Mouse (Mus musculus): Measurements from ENCODE around the gene Spock2. TPM values are rescaled to one million over a fixed set of nuclear protein-coding genes. Genes with fewer than 3 reads are reported as not detected.
A peak's percentile ranks its signal among the peaks of the same experiment; 100 is the strongest.
"Not testable (repeated sequence)": the region's sequence is repeated elsewhere in the genome, so short reads cannot be mapped to it uniquely, and the experiment has no call there.

Spock2 gene
- polyA plus RNA-seq, 1 experiment from 2014 or later = 129 TPM

GRCm38 (mm10) chr10:60130504-60130903 lies 24.5 kb downstream of the Spock2 start:
- Histone ChIP-seq H3K4me3 (ENCODE audit: low read depth, low read length) (no peak overlapping the region), H3K27me3 (ENCODE audit: control insufficient read depth, insufficient read depth, low read depth, low read length) (no peaks in the 10 kb centered on the region), H3K36me3 (ENCODE audit: control insufficient read depth, insufficient read depth, low read length) (peaks cover 33% of the 10 kb centered on the region), H3K4me1 (ENCODE audit: control insufficient read depth, insufficient read depth, low read length) (no peaks in the 10 kb centered on the region), H3K27ac (ENCODE audit: low read length) (no peak overlapping the region), H3K4me2 (ENCODE audit: low read length) (no peak overlapping the region), H3K9me3 (replicated peaks; ENCODE audit: control insufficient read depth, low read length, poor library complexity, severe bottlenecking) (no peaks in the 10 kb centered on the region), H3K9ac (ENCODE audit: low read depth, low read length) (no peak overlapping the region)
- WGBS = 85% methylated on average over 4 of the region's 4 CpGs
- ATAC-seq = no peak

- 31% methylated on average over 6 of the region's 6 CpGs for WGBS
- H3K9ac ChIP-seq (ENCODE audit: low read depth, low read length) = no peak overlapping the region
- H3K4me3 ChIP-seq (ENCODE audit: low read depth, low read length) = no peak overlapping the region
- H3K4me2 ChIP-seq (ENCODE audit: low read length) = no peak overlapping the region
- H3K9me3 ChIP-seq (replicated peaks; ENCODE audit: control insufficient read depth, low read length, poor library complexity, severe bottlenecking) = no peaks in the 10 kb centered on the region
- no peak overlapping the region for H3K27ac ChIP-seq (ENCODE audit: low read length)
- no peaks in the 10 kb centered on the region for H3K27me3 ChIP-seq (ENCODE audit: control insufficient read depth, insufficient read depth, low read depth, low read length)
- H3K4me1 ChIP-seq (ENCODE audit: control insufficient read depth, insufficient read depth, low read length) = no peaks in the 10 kb centered on the region
- no peak for ATAC-seq
- H3K36me3 ChIP-seq (ENCODE audit: control insufficient read depth, insufficient read depth, low read length) = peaks cover 23% of the 10 kb centered on the region
These were observed 27.5 kb downstream of the Spock2 start for GRCm38 (mm10) chr10:60133501-60133900.

- H3K4me1 ChIP-seq (ENCODE audit: control insufficient read depth, insufficient read depth, low read length) = no peaks in the 10 kb centered on the region
- peaks cover 21% of the 10 kb centered on the region for H3K36me3 ChIP-seq (ENCODE audit: control insufficient read depth, insufficient read depth, low read length)
- no peak overlapping the region for H3K4me2 ChIP-seq (ENCODE audit: low read length)
- WGBS = 62% methylated on average over 9 of the region's 9 CpGs
- H3K27ac ChIP-seq (ENCODE audit: low read length) = no peak overlapping the region
- H3K9me3 ChIP-seq (replicated peaks; ENCODE audit: control insufficient read depth, low read length, poor library complexity, severe bottlenecking) = no peaks in the 10 kb centered on the region
- H3K4me3 ChIP-seq (ENCODE audit: low read depth, low read length) = no peak overlapping the region
- H3K9ac ChIP-seq (ENCODE audit: low read depth, low read length) = no peak overlapping the region
- H3K27me3 ChIP-seq (ENCODE audit: control insufficient read depth, insufficient read depth, low read depth, low read length) = no peaks in the 10 kb centered on the region
- no peak for ATAC-seq
These were observed 28.2 kb downstream of the Spock2 start for GRCm38 (mm10) chr10:60134201-60134600.

- not testable (repeated sequence) for H3K9ac ChIP-seq (ENCODE audit: low read depth, low read length); H3K27me3 ChIP-seq (ENCODE audit: control insufficient read depth, insufficient read depth, low read depth, low read length); H3K4me1 ChIP-seq (ENCODE audit: control insufficient read depth, insufficient read depth, low read length); H3K4me3 ChIP-seq (ENCODE audit: low read depth, low read length); ATAC-seq; H3K27ac ChIP-seq (ENCODE audit: low read length); H3K36me3 ChIP-seq (ENCODE audit: control insufficient read depth, insufficient read depth, low read length); H3K9me3 ChIP-seq (replicated peaks; ENCODE audit: control insufficient read depth, low read length, poor library complexity, severe bottlenecking); H3K4me2 ChIP-seq (ENCODE audit: low read length)
- 50% methylated on average over 1 of the region's 1 CpGs for WGBS
These were observed 30.0 kb downstream of the Spock2 start for GRCm38 (mm10) chr10:60136010-60136409.

- WGBS = 74% methylated on average over 7 of the region's 7 CpGs
- H3K27ac ChIP-seq (ENCODE audit: low read length) = peak overlapping the region; percentile 10; the same call in 1 of the 2 replicates
These were observed 30.9 kb downstream of the Spock2 start for GRCm38 (mm10) chr10:60136935-60137334.

GRCm38 (mm10) chr10:60138680-60139079 lies 32.7 kb downstream of the Spock2 start:
- Histone ChIP-seq H3K36me3 (ENCODE audit: control insufficient read depth, insufficient read depth, low read length) (no peaks in the 10 kb centered on the region), H3K4me2 (ENCODE audit: low read length) (no peak overlapping the region), H3K4me3 (ENCODE audit: low read depth, low read length) (no peak overlapping the region), H3K9me3 (replicated peaks; ENCODE audit: control insufficient read depth, low read length, poor library complexity, severe bottlenecking) (no peaks in the 10 kb centered on the region), H3K9ac (ENCODE audit: low read depth, low read length) (no peak overlapping the region), H3K27me3 (ENCODE audit: control insufficient read depth, insufficient read depth, low read depth, low read length) (no peaks in the 10 kb centered on the region), H3K4me1 (ENCODE audit: control insufficient read depth, insufficient read depth, low read length) (no peaks in the 10 kb centered on the region), H3K27ac (ENCODE audit: low read length) (no peak overlapping the region)
- ATAC-seq = no peak
- WGBS = 91% methylated on average over 5 of the region's 5 CpGs

More at GRCm38 (mm10) chr10:60136935-60137334, 30.9 kb downstream of the Spock2 start:
- H3K9ac ChIP-seq (ENCODE audit: low read depth, low read length) = no peak overlapping the region
- no peaks in the 10 kb centered on the region for H3K27me3 ChIP-seq (ENCODE audit: control insufficient read depth, insufficient read depth, low read depth, low read length)
- H3K4me2 ChIP-seq (ENCODE audit: low read length) = no peak overlapping the region
- no peaks in the 10 kb centered on the region for H3K36me3 ChIP-seq (ENCODE audit: control insufficient read depth, insufficient read depth, low read length)
- no peak for ATAC-seq
- no peaks in the 10 kb centered on the region for H3K4me1 ChIP-seq (ENCODE audit: control insufficient read depth, insufficient read depth, low read length)
- no peak overlapping the region for H3K4me3 ChIP-seq (ENCODE audit: low read depth, low read length)
- no peaks in the 10 kb centered on the region for H3K9me3 ChIP-seq (replicated peaks; ENCODE audit: control insufficient read depth, low read length, poor library complexity, severe bottlenecking)

- H3K27me3 ChIP-seq (ENCODE audit: control insufficient read depth, insufficient read depth, low read depth, low read length) = no peaks in the 10 kb centered on the region
- no peak overlapping the region for H3K4me3 ChIP-seq (ENCODE audit: low read depth, low read length)
- no peak overlapping the region for H3K9ac ChIP-seq (ENCODE audit: low read depth, low read length)
- H3K36me3 ChIP-seq (ENCODE audit: control insufficient read depth, insufficient read depth, low read length) = no peaks in the 10 kb centered on the region
- H3K4me1 ChIP-seq (ENCODE audit: control insufficient read depth, insufficient read depth, low read length) = no peaks in the 10 kb centered on the region
- no peak overlapping the region for H3K27ac ChIP-seq (ENCODE audit: low read length)
- no peak for ATAC-seq
- H3K4me2 ChIP-seq (ENCODE audit: low read length) = no peak overlapping the region
- WGBS = 85% methylated on average over 4 of the region's 4 CpGs
- H3K9me3 ChIP-seq (replicated peaks; ENCODE audit: control insufficient read depth, low read length, poor library complexity, severe bottlenecking) = no peaks in the 10 kb centered on the region
These were observed 34.7 kb downstream of the Spock2 start for GRCm38 (mm10) chr10:60140751-60141150.

GRCm38 (mm10) chr10:60141656-60142160 lies 35.7 kb downstream of the Spock2 start:
- no peak overlapping the region for H3K4me3 ChIP-seq (ENCODE audit: low read depth, low read length)
- H3K4me2 ChIP-seq (ENCODE audit: low read length) = no peak overlapping the region
- H3K27me3 ChIP-seq (ENCODE audit: control insufficient read depth, insufficient read depth, low read depth, low read length) = no peaks in the 10 kb centered on the region
- no peaks in the 10 kb centered on the region for H3K36me3 ChIP-seq (ENCODE audit: control insufficient read depth, insufficient read depth, low read length)
- WGBS = 84% methylated on average over 3 of the region's 3 CpGs
- H3K4me1 ChIP-seq (ENCODE audit: control insufficient read depth, insufficient read depth, low read length) = no peaks in the 10 kb centered on the region
- no peak overlapping the region for H3K9ac ChIP-seq (ENCODE audit: low read depth, low read length)
- no peak overlapping the region for H3K27ac ChIP-seq (ENCODE audit: low read length)
- ATAC-seq = no peak
- H3K9me3 ChIP-seq (replicated peaks; ENCODE audit: control insufficient read depth, low read length, poor library complexity, severe bottlenecking) = no peaks in the 10 kb centered on the region

GRCm38 (mm10) chr10:60147510-60148047 lies 41.6 kb downstream of the Spock2 start:
- not testable (repeated sequence) for H3K9ac ChIP-seq (ENCODE audit: low read depth, low read length); ATAC-seq; H3K9me3 ChIP-seq (replicated peaks; ENCODE audit: control insufficient read depth, low read length, poor library complexity, severe bottlenecking); H3K4me1 ChIP-seq (ENCODE audit: control insufficient read depth, insufficient read depth, low read length); H3K27ac ChIP-seq (ENCODE audit: low read length); H3K4me3 ChIP-seq (ENCODE audit: low read depth, low read length); H3K27me3 ChIP-seq (ENCODE audit: control insufficient read depth, insufficient read depth, low read depth, low read length); H3K4me2 ChIP-seq (ENCODE audit: low read length); H3K36me3 ChIP-seq (ENCODE audit: control insufficient read depth, insufficient read depth, low read length)
- WGBS = 75% methylated on average over 10 of the region's 10 CpGs

All from midbrain, embryonic 16.5 days (tissue).